Mouse (Mus musculus): Measurements from ENCODE around the gene Kcnmb1.
A peak's percentile ranks its signal among the peaks of the same experiment; 100 is the strongest.

Gene Kcnmb1

DNA sequence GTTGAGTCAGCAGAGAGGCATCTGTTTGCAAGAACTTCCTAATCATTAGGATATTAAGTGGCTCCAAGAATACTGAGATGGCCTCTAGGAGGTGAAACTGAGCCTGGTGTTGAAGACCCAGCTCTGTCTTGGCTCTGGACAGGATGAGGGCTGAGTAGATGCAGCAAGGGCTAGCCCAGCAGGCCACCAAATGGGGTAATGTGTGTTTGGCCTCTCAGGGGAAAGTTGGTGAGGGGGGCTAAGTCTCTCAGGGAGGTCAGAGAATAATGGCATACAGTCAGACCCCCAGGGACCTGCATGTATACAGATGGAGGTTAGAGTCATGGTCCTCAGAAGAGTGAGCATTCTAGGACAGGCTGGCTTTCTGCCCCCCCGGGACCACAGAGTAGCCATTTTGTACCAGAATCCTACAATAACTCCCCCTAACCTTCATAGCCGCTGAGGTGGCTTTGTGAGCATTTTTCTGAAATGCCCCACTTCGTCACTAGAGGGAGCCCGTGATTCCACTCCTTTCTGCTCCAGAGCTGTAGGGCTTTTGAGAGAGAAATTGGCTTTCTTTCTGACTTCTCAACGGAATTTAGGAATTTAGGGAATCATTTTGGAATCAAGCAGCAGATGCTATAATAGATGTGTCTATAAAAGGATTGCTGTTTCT lies 39.3 kb downstream of the Kcnmb1 start:
- peak; percentile 75 for DNase-seq (ENCODE audit: low read depth)

DNA sequence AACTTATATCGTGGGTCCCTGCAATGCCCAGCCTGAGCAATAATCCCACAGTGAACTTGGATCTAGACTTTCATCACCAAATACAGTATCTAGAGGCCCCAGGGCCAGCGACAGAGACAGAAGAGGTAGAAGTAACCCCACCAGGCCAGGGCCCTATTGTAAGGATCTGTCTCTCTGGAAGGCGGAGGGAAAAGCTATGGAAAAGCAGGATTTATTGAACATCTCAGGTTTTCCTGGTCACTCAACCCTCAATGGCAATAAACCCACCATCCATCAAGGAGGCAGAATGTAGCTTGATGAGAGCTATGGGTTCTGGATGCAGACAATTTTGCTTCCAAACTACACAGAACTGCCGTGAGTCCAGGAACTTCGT lies 39.8 kb downstream of the Kcnmb1 start:
- no peak for DNase-seq (ENCODE audit: low read depth)

DNA sequence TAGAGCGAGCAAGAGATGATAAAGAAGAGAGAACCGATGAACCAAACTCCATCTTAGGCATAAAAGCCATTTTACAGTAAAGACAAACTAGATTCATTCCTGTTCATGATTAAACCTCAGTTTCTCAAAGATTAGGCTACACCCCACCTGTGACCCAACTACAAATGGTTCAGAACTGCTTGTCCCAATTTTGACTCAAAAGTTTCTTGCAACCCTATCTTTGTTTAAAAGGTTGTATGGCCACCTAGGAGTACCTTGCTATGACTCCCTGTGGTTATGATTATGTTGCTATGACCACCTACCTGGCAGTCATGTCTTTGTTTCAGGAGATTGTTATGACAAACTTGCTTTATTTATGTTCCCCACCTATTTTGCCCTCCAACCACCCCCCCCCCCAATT lies 44.8 kb downstream of the Kcnmb1 start:
- no peak for DNase-seq (ENCODE audit: low read depth)

DNA sequence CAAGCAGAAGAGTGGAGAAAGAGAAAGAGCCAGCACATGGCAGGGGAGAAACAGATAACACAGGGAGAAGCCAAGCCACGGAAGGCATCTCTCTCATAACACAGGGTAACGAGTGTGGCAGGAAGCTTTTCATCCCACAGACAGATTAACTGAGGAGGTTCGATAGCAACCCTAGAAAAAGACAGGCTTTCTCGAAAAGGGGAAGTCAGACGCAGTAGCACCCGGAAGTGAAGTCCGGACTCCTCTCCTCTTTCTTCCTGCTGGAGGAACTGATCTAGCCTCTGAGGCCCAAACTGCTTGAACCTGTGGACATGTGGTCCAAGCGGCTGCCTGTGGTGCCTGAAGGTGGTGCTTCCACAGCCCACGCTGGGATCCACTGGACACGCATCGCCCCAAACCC lies 45.4 kb downstream of the Kcnmb1 start:
- peak; percentile 94 for DNase-seq (ENCODE audit: low read depth)

DNA sequence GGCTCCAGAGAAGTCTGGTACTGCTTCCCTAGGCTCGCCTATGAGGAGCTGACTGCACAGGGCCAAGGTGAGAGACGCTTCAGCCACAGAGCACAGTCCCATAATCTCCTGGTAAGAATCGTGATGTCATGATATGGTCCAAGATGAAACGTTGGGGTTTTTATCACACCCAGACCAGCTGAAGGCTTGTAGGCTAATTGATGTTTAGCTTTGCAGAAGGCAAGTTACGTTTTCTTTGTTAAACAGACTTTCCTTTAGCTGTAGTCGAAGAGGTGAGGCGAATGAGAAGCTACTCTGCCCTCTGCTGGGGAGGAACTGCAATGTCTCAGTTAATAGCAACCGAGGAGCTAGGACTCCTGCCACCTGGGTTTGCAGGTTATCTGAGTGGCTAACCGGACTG lies 45.9 kb downstream of the Kcnmb1 start:
- DNase-seq (ENCODE audit: low read depth) = peak; percentile 95

DNA sequence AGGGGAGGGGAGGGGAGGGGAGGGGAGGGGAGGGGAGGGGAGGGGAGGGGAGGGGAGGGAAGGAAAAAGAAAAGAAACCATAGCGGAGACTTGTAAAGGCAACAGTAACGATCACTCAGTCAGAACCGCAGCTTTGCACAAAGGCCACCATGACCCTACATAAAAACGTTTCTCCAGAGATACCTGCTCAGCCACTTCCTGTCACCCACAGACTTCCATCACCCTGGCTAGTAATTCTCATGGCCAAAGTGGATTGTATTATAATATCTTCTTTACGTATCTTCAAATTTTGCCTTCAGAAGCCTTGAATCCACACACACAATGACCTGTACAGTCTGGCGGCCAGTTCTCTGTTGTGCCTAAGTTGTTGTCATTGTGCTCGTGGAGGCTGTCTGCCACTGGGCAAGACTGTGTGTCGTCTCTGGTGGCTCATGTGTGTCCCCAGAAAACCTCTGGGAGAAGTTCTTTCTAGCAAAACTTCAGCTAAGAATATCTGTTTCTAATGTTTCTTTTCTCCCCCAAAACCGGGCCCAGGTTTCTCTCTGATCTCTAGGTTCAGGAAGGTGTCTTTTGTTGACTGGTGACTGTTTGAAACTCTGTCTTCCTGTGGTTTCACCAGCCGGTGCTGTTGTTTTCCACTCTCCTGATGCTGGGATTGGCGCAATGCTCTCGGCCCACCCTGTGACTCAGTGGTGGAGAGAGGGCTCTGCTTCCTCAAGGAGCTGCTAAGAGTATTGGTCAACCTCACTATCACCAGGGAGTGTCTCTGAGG lies 46.7 kb downstream of the Kcnmb1 start:
- peak; percentile 99 for DNase-seq (ENCODE audit: low read depth)

DNA sequence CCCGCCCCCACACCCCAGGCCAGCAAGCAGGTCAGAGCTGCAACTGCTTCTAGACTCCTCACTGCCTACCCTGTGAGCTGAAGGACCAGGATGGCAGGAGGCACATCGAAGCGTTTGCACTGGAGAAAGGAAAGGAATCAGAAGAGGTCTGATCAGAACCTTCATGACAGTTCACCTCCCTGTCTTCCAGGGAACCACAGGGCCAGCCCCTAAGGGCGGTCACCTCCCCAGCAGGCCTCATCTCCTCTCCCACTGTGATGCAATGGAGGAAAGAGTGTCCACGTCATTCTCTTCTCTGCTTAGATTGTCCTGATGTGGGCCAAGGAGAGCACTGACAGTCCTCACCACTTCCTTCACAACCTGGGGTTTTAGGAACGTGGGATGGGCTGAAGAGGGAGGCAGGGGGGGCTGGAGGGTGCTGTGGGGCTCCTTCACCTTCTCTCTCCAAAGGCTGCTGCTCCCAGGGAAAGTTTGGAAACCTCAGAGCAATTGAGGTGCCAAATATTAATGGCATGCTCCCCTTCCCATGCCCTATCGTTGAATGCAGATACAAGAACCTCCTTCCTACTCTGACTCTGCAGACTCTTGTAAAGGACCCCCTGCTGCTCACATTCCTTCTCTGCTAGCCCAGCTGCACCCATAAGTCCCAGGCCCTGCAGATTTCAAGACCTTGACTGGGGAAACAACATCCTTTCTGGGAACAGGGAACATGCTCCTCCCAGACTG lies 47.5 kb downstream of the Kcnmb1 start:
- DNase-seq (ENCODE audit: low read depth) = peak; percentile 96

DNA sequence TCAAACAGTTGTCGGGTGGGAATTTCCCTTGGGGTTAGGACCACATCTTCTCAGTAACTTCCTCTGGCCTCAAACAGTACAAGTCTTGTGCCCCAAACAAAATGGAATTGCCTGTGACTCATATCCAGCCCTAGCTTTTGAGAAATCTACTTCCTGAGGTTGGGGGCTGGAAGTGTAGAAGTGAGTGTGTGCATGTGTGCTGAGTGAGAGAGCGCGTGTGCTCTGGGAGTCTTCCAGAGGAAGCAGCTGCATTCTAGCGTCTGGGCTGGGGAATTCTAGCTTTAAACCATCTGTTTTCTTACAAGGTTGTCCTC lies 48.0 kb downstream of the Kcnmb1 start:
- DNase-seq (ENCODE audit: low read depth) = peak; percentile 98

DNA sequence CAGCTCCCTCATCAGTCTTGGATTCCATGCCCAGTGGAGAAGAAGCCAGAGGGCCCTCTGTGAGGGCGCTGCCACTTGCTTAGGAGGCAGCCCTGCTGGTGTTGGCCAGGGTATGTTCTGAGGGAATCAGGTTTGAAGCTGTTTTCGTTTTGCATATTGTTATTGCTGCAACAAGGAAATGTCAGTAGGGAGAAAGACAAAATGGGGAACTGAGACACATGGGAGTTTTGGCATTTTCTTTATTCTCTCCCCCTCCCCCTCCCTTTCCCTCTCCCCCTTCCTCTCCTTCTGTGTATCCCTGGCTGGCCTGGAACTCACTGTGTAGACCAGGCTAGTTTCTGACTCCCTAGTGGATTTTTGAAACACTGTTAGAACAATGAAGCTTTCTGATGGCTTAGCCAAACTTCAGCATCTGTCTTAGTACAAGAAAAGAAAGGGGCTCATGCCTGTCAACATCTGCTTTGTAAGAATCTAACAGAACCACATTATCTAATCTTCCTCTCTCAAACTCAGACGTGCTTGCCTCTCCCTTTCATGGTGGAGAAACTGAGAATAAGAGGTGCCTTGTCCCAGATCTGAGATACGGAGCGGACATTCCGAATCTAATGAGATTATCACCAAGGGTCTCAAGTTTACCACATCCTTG lies 49.3 kb downstream of the Kcnmb1 start:
- DNase-seq (ENCODE audit: low read depth) = peak; percentile 24

All from 416B (cell line).